Mouse (Mus musculus): ENCODE results near the gene Atg9b.

Atg9b gene

DNA sequence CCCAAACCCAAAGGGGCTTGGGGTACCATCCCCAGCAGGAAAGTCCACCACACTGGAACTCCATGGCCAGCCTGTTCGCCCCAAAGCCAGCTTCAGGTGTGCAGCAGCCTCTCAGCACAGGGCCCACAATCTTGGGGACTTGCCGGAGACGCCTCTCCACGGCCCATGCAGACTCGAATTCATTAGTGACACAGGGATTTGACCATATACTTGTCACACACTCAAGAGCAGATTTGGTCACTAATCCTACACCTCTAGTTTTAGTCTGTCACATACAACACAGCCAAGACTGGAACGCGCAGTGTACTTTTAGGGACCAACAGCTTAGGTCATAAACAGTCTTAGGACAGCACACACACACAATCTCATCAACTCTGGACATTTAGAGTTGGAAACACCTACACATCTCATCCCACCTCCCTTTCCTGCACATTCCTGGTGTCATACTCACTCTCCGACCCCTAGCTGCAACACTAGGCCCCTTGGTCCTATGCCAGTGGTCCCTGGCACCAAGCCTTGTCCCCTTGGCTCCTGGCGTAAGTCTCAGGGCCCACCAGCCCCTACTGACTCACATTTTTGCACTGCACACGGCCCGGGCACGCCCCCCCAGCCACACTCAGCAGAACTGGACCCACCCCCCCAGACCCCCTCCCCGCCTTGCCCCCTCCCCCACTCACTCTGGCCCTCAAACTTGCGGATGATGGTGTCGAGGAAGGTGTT is 41.3 kb downstream of the Atg9b start:
- DNase-seq (ENCODE audit: low spot score in 2 of 2), result no peak

DNA sequence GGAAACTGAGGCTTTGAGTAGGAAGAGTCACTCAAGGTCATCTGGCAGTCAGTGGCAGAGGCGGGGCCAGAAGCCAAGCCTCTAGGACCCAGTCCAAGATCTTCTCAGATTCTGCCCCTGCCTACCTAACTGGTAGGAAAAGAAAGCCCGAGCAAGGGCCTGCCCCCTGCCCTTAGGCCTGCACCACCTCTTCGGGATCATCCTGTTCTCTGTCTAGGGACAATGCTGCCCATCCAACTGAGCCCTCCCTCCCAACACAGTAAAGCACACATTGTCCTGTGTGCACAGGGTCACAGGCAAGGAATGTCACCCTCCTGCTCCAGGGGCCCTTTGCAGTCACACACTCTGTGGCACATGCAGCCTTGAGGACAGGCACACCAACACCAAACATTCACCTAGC is 41.9 kb downstream of the Atg9b start:
- DNase-seq (ENCODE audit: low spot score in 2 of 2), result no peak

DNA sequence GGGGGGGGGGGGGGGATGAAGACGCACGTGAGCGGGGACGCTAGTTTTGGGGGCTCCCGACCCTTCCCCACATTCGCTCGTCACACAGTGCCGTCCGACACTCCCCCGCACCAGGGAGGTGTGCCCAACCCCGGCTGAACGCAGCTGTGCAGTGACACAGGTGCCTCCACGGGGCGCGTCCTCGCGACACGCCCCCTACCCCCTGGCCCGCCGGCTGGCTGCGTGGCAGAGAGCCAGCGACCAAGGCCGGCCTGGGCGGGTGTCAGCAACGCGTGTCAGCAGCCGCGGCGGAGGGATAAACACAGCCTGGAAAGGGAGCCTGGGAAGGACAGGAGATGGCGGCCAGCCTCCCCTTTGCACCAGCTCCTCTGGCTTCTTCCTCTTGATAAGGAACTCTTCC is 43.4 kb downstream of the Atg9b start:
- DNase-seq (ENCODE audit: low spot score in 2 of 2), result peak in 1 of 2 experiments; percentile 40

DNA sequence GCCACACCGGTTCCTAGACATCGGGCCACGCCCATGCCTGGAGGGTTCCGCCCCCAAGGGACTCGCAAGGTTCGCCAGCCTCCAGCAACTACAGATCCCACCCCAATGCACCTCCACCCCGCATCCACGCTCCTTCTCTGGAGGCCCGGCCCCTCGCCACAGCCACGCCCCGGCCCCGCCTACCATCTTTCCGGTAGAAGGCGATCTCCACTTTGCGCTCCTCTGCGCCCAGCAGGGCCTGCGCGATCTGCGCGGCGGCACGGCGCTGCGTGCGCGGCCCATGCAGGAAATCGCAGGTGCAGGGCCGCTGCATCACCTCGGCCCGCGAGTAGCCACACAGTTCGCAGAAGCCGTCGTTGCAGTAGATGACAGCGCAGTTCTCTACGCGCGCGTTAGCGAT is 43.8 kb downstream of the Atg9b start:
- peak; percentile 73 to 79 for DNase-seq (ENCODE audit: low spot score in 2 of 2)

DNA sequence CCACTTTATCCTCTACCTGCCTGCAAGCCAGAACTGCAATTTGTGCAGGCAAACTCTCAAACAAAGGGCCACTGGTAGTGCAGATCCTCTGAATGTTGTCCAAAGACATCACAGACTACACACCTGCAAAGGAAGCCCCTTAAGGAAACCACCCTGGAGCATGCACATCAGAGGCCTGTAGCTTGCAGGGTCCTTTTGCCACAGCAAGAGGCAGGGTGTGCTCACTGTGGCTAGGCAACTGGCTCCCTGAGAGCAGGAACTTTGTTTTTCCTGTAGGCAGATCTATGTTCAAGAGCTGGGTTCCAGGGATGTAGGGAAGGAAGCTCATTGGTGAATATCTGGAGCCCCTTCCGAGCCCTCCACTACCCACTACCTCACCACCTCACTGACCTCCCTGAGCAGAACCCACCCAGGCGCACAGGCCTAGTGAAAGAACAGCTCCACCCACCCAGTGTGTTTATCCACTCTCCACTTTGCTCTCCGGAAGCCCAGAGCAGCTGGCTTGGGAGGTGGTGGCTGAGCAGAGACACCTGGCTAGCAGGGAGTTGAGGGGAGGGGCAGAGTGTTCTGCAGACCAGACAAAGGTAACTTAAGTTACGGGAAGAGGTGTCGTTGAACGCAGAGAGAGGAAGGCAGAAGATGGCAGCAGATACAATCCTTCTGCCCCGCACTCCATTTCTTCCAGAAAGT is 44.6 kb downstream of the Atg9b start:
- DNase-seq (ENCODE audit: low spot score in 2 of 2), result no peak

DNA sequence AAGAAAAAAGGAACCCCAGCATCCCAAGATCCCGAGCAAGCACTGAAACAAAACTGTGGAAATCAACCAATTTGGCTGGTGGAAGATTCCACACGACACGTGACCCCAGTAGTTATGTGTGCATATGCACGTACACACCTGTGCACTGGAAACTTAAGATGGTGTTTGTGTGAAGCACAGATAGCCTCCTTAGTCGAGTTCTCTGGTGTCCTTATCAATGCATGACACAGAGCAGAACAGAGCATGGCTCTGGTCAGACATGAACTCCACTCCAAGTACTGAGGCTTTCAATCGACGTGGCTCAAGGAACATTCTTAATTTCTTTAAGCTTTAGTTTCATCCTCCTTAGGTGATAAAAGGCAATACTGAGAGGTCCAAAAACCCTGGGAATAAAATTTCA is 45.6 kb downstream of the Atg9b start:
- DNase-seq (ENCODE audit: low spot score in 2 of 2), result no peak

DNA sequence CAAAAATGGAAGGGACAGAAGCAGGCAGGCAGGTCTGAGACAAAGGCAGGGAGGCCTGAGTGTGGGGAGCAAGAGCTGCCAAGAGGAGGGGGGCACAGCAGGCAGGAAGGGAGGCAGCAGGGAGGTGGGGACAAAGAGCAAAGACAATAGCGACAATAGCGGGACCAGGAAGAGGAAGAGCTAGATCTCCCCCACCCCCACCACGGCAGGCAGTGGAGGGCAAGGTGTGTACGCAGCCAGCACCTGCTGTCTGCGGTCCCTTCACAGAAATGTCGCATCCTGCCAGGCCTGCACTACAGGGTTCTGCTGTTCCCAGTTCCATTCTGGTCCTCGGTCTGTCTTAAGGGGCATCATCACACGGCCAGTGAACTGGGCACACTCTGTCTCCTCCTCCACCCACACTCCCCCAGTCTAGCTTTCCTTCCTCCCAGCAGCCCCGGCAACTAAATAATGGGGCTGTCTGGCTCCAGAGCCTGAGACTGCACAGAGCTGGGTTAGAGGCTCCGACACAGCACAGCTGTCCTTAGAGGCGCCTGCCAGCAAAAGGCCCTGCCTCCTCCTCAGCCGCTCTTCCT is 47.4 kb downstream of the Atg9b start:
- peak in 1 of 2 experiments; percentile 52 for DNase-seq (ENCODE audit: low spot score in 2 of 2)

DNA sequence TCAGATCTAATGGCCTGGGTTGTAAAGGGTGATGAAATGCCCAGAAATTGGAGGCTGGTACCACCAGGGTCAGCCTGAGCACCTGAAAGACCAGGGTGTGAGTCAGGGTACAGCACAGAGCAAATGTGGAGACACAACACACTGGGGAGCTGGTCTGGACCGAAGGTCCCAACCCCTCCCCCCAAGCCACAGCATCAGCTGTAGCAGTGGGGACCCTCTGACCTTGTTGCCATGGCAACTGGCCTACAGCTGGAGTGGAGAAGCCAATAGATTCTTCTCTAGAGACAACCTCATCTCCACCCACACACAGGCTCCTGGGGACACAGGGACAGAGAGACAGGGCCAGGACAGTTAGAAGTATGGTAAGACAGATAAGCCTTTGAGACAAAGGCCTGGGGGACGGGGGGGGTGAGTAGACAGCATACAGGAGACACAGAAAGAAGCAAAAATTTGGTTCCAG is 47.9 kb downstream of the Atg9b start:
- no peak for DNase-seq (ENCODE audit: low spot score in 2 of 2)

DNA sequence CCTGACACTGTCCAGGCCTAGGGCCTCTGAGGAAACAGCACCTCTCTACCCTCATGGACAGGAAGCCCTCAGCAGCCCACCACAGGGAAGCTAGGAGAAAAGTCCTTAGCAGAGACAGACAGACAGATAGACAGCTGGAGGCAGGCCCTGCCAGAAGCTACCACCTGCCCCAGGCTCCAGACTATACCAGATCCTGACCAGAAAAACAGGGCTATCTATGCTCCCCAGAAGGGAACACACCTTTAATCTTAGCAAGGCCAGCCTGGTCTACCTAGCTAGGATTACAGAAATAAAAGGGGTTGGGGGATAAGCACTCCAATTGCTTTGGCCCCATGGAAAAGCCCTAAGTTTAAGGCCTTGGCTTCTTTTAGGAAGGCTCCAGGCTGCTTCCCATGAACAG is 48.6 kb downstream of the Atg9b start:
- DNase-seq (ENCODE audit: low spot score in 2 of 2), result no peak

DNA sequence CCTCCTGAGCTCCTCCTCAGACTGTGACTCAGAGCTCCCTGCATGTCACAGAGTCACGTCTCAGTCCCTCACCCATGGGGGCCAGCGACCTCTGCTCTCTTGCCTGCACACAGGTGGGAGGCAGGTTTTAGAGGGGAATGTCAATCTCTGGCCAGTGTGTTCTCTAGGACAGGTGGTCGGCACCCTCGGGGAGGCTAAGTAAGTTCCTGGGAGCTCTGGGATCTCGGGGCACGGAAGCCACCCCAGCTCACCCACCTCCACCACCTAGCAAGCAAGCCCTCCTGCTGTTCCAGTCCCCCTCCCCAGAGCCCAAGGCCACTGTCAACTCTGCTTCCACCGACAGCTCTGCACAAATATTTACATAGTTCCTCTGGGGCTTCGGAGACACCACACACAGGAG is 49.0 kb downstream of the Atg9b start:
- no peak for DNase-seq (ENCODE audit: low spot score in 2 of 2)

DNA sequence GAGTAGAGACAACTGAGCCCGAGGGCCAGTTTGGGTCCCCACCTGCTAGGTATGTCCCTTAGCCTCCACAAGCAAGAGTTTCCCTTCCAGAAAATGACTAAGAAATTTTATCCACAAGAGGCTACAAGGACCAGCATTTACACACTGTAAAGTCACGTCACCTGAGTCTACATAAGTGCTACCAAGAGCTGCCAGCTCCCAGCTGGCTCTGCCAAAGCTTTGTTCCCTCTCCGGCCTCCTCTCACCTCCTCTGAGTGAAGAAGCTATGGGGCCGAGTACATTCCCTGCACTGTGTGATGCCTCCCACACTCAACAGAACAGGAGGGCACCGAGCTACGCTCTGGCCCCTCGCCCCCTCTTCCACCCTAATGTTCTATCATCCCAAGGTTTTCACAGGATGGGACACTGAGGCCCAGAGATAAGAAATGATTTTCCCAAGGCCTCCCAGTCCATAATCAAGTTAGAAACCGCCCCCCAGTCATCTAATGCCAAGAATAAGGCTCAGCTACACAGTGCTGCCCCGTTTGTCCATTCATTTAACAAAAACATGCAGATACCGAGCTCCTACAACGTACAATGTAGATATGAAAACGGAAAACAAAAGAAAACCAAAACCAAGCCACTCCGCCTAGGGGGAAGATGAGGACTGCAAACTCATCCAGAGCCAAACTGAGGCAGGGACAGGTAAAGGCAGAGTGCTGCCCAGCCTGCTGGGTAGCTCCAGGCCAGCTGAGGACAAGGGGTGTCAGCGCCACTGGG is 49.6 kb downstream of the Atg9b start:
- DNase-seq (ENCODE audit: low spot score in 2 of 2), result no peak

DNA sequence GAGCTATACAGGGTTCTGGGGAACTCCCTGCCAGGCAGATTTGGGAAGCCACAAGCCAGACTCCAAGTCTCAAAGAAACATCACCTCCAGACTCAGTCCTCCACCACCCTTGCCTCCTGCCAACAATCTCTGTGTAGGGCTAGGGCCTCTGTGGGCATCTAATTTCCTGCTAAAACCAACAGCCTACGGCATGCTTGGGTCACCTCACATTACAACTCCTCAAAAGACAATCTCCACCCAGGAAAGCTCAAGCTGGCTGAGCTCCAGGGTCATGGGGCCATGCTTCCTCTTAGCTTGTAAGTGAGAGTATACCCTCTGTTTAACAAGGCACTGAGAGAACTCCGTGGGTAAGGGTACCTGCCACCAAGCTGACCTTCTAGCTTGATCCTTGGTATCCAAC is 54.1 kb downstream of the Atg9b start:
- no peak for DNase-seq (ENCODE audit: low spot score in 2 of 2)

DNA sequence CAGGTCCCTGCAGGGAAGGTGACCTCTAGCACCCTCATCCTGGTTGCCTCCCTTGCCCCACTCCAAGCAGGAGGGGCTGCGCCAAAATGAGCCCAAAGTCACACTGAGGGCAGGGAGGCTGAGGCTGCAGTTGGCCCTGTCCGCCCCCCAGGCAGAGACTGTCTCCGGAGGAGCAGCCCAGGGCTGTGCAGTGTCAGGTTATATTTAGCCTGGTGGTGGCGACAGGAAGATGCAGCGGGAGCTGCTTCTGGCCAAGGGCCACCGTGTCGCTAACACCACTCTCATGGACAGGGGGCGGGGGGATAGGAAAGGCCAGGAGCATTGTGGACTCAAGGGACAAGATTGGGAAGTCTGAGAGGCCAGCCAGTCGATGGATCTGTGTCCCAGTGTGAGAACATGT is 54.6 kb downstream of the Atg9b start:
- no peak for DNase-seq (ENCODE audit: low spot score in 2 of 2)

DNA sequence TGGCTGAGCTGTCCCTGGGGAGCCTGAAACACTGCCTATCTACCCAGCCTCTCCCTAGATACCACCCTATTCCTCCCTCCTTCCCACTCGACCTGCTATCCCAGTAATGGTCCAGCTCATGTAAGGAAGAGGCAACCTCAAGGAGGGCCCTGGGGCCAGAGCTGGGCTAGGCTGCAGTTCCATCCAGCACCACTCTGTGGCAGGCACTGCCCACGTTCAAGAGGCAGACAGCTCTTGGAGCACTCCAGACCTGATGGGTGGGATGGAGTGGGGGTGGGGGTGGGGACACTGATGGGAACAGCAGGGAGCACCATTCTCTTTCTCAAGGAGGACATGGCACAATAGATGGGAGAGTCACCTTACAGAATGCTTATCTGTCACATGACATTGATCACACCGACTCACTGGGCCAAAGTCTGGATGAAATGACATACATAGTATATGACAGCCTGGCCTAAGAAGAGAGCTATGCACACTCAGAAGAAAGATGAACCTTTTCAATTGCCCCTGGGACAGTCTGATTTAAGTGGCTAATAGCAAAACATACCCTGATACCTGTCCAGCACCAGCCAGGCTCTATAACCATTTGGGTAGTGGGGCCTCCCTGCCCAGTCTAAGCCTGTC is 55.9 kb downstream of the Atg9b start:
- DNase-seq (ENCODE audit: low spot score in 2 of 2), result peak in 1 of 2 experiments; percentile 59

DNA sequence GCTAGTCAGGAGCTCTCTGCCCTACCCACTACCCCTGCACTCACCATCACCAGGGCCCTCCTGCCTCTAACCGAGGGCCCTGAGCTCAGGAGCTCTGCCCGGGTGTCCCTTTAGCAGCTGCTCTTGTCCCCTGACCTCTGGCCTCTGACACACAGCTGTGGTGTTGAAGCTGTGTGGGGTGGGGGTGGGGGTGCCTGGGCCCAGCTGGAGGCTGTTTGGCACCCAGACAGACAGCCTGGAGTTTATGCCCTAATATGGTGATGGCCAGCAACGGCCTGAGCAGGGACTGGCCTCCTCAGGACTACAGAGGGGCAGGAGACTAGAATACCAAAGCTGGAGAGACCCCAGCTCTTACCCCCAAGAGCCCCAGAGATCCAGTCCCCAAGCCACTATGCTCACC is 57.2 kb downstream of the Atg9b start:
- DNase-seq (ENCODE audit: low spot score in 2 of 2), result no peak
